Mouse (Mus musculus): Measurements from ENCODE around the gene Gm4305. TPM values are rescaled to one million over a fixed set of nuclear protein-coding genes. Genes with fewer than 3 reads are reported as not detected.

Gm4305 gene
- polyA plus RNA-seq (2015; fragmentation: Nextera tagmentation; extraction: Ambion mirVana): not detected in 2 replicates

DNA sequence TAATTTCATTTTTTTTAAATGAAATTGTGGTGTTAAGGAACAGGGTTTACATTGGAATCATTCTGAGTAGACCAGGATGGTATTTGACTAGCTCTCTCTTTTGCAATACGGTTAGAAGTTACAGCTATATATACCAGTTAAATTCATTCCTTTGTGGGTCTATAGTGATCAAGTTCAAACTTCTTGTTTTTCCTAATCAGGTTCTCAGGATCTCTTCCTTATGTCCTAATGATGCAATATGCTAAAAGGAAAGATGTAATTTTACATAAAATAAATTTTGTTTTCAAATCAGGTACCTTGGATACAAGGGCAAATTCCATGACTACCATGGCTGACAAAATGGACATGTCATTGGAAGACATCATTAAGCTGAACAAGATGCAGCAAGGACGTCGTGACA lies at the start of gene Gm4305:
TSS of gene Gm4305 (plus strand) at position 301 of the 400 bp plus-strand sequence.

DNA sequence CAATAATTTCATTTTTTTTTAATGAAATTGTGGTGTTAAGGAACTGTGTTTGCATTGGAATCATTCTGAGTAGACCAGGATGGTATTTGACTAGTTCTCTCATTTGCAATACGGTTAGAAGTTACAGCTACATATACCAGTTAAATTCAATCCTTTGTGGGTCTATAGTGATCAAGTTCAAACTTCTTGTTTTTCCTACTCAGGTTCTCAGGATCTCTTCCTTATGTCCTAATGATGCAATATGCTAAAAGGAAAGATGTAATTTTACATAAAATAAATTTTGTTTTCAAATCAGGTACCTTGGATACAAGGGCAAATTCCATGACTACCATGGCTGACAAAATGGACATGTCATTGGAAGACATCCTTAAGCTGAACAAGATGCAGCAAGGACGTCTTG lies 15.5 kb upstream of the Gm4305 start, which contains the start of gene Gm4301:
TSS of gene Gm4301 (plus strand) at position 301 of the 400 bp plus-strand sequence.

DNA sequence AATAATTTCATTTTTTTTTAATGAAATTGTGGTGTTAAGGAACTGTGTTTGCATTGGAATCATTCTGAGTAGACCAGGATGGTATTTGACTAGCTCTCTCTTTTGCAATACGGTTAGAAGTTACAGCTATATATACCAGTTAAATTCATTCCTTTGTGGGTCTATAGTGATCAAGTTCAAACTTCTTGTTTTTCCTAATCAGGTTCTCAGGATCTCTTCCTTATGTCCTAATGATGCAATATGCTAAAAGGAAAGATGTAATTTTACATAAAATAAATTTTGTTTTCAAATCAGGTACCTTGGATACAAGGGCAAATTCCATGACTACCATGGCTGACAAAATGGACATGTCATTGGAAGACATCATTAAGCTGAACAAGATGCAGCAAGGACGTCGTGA lies 10.4 kb upstream of the Gm4305 start, which contains the start of gene Gm4302:
TSS of gene Gm4302 (plus strand) at position 301 of the 400 bp plus-strand sequence.

DNA sequence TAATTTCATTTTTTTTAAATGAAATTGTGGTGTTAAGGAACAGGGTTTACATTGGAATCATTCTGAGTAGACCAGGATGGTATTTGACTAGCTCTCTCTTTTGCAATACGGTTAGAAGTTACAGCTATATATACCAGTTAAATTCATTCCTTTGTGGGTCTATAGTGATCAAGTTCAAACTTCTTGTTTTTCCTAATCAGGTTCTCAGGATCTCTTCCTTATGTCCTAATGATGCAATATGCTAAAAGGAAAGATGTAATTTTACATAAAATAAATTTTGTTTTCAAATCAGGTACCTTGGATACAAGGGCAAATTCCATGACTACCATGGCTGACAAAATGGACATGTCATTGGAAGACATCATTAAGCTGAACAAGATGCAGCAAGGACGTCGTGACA lies 5.2 kb upstream of the Gm4305 start, which contains the start of gene Gm4303:
TSS of gene Gm4303 (plus strand) at position 301 of the 400 bp plus-strand sequence.

DNA sequence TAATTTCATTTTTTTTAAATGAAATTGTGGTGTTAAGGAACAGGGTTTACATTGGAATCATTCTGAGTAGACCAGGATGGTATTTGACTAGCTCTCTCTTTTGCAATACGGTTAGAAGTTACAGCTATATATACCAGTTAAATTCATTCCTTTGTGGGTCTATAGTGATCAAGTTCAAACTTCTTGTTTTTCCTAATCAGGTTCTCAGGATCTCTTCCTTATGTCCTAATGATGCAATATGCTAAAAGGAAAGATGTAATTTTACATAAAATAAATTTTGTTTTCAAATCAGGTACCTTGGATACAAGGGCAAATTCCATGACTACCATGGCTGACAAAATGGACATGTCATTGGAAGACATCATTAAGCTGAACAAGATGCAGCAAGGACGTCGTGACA lies 10.1 kb downstream of the Gm4305 start, which contains the start of gene Gm4307:
TSS of gene Gm4307 (plus strand) at position 301 of the 400 bp plus-strand sequence.

DNA sequence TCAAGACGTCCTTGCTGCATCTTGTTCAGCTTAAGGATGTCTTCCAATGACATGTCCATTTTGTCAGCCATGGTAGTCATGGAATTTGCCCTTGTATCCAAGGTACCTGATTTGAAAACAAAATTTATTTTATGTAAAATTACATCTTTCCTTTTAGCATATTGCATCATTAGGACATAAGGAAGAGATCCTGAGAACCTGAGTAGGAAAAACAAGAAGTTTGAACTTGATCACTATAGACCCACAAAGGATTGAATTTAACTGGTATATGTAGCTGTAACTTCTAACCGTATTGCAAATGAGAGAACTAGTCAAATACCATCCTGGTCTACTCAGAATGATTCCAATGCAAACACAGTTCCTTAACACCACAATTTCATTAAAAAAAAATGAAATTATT lies 31.6 kb downstream of the Gm4305 start, which contains the start of gene Gm4312:
TSS of gene Gm4312 (minus strand) at position 101 of the 400 bp plus-strand sequence.

Other genes with a start within 250 kb of the Gm4305 start
- not detected in 2 replicates for gene Gm4301, start 15.4 kb upstream of the Gm4305 start, polyA plus RNA-seq (2015; fragmentation: Nextera tagmentation; extraction: Ambion mirVana)
- gene Gm4302, start 10.3 kb upstream of the Gm4305 start, polyA plus RNA-seq (2015; fragmentation: Nextera tagmentation; extraction: Ambion mirVana): not detected in 2 replicates
- gene Gm4303, start 5.1 kb upstream of the Gm4305 start, polyA plus RNA-seq (2015; fragmentation: Nextera tagmentation; extraction: Ambion mirVana): not detected in 2 replicates
- gene Gm4307, start 10.2 kb downstream of the Gm4305 start, polyA plus RNA-seq (2015; fragmentation: Nextera tagmentation; extraction: Ambion mirVana): not detected in 2 replicates
- gene Gm4312, start 31.5 kb downstream of the Gm4305 start, polyA plus RNA-seq (2015; fragmentation: Nextera tagmentation; extraction: Ambion mirVana): not detected in 2 replicates
- 5.5 and 6.0 TPM in 2 replicates for gene Tmtc3, start 136.3 kb downstream of the Gm4305 start, polyA plus RNA-seq (2015; fragmentation: Nextera tagmentation; extraction: Ambion mirVana)
- 1.3 TPM in 2 replicates for gene Cep290, start 136.5 kb downstream of the Gm4305 start, polyA plus RNA-seq (2015; fragmentation: Nextera tagmentation; extraction: Ambion mirVana)
- gene 4930430F08Rik, start 239.3 kb downstream of the Gm4305 start, polyA plus RNA-seq (2015; fragmentation: Nextera tagmentation; extraction: Ambion mirVana): 5.0 and 5.7 TPM in 2 replicates
- not detected in 2 replicates for gene 1700017N19Rik, start 239.4 kb downstream of the Gm4305 start, polyA plus RNA-seq (2015; fragmentation: Nextera tagmentation; extraction: Ambion mirVana)

All from skeletal muscle tissue, postnatal 0 days (tissue).